11 mouse cellular contexts compared by ENCODE assay signal in genomic region chr15:101039651-101040050, GRCm38 (mm10). TPM values are rescaled to one million over a fixed set of nuclear protein-coding genes. Genes with fewer than 3 reads are reported as not detected.
DNase-seq lines count a peak whose midpoint lies in the region; ATAC-seq and TF ChIP-seq lines count a peak whose summit lies in the region.
"Had no signal": no experiment of that assay in that cellular context is flagged by ENCODE, and none has a peak within 500 bp of the region (broad histone marks: within the 10 kb centered on the region; RNA-seq: fewer than 3 reads in every experiment).

No protein-coding gene starts in this region.

- no peak overlapping the region for H3K27ac ChIP-seq in forebrain, embryonic 10.5 days
- H3K27ac ChIP-seq in forebrain, embryonic 16.5 days (ENCODE audit: low read length): no peak overlapping the region
- no peak overlapping the region for H3K27ac ChIP-seq in liver, embryonic 14.5 days
- no peak overlapping the region for H3K27ac ChIP-seq in forebrain, embryonic 14.5 days (ENCODE audit: low read depth, low read length)

- DNase-seq in forebrain, embryonic 10.5 days (ENCODE audit: extremely low spot score, low spot score): no peak
- DNase-seq in liver, embryonic 14.5 days (ENCODE audit: low read depth in 3 of 3, low spot score in 3 of 3): no peak
- DNase-seq in liver (no peak), ZHBTc4 (ENCODE audit: low read depth, low spot score) (peak; percentile 83)
- DNase-seq in neural tube, embryonic 10.5 days (ENCODE audit: extremely low spot score, low spot score): no peak
- DNase-seq in forebrain, embryonic 14.5 days (ENCODE audit: low spot score): no peak

- H3K36me3 ChIP-seq in forebrain, embryonic 10.5 days (replicated peaks): peaks cover 26% of the 10 kb centered on the region
- H3K36me3 ChIP-seq in forebrain, embryonic 16.5 days (ENCODE audit: control insufficient read depth, insufficient read depth): peaks cover 12% of the 10 kb centered on the region; the same call in 1 of the 2 replicates
- H3K36me3 ChIP-seq in liver, embryonic 14.5 days (replicated peaks; ENCODE audit: control insufficient read depth, insufficient read depth, low read depth): no peaks in the 10 kb centered on the region
- H3K36me3 ChIP-seq in forebrain, embryonic 14.5 days (ENCODE audit: control insufficient read depth, insufficient read depth, low read length): peaks cover 29% of the 10 kb centered on the region

- H3K27me3 ChIP-seq in forebrain, embryonic 10.5 days (ENCODE audit: poor library complexity, severe bottlenecking): peaks cover 66% of the 10 kb centered on the region
- H3K27me3 ChIP-seq in forebrain, embryonic 16.5 days (replicated peaks; ENCODE audit: control insufficient read depth, insufficient read depth, low read length): peaks cover 7% of the 10 kb centered on the region
- H3K27me3 ChIP-seq in liver, embryonic 14.5 days (ENCODE audit: control insufficient read depth, insufficient read depth, low read length): peaks cover 29% of the 10 kb centered on the region
- peaks cover 9% of the 10 kb centered on the region for H3K27me3 ChIP-seq in forebrain, embryonic 14.5 days (replicated peaks; ENCODE audit: control insufficient read depth, insufficient read depth, low read length)

- no peaks in the 10 kb centered on the region for H3K9me3 ChIP-seq in forebrain, embryonic 10.5 days
- no peaks in the 10 kb centered on the region for H3K9me3 ChIP-seq in forebrain, embryonic 16.5 days (ENCODE audit: control insufficient read depth, low read length)
- no peaks in the 10 kb centered on the region for H3K9me3 ChIP-seq in liver, embryonic 14.5 days (ENCODE audit: control insufficient read depth, low read length)
- H3K9me3 ChIP-seq in forebrain, embryonic 14.5 days (replicated peaks; ENCODE audit: control insufficient read depth, low read length): no peaks in the 10 kb centered on the region

- no peak overlapping the region for H3K9ac ChIP-seq in forebrain, embryonic 16.5 days (replicated peaks; ENCODE audit: low read depth, low read length)
- H3K9ac ChIP-seq in liver, embryonic 14.5 days (replicated peaks): no peak overlapping the region
- no peak overlapping the region for H3K9ac ChIP-seq in forebrain, embryonic 14.5 days (ENCODE audit: low read length)

- peak; percentile 50 for TF ChIP-seq CTCF in liver, embryonic 14.5 days (IDR thresholded peaks at IDR 0.05; ENCODE audit: low read depth)

- H3K4me3 ChIP-seq in forebrain, embryonic 10.5 days: peak overlapping the region; percentile 14; the same call in 1 of the 2 replicates
- H3K4me3 ChIP-seq in forebrain, embryonic 16.5 days (replicated peaks; ENCODE audit: low read length): no peak overlapping the region
- H3K4me3 ChIP-seq in liver, embryonic 14.5 days (ENCODE audit: insufficient read depth in 1 of 2, low read depth in 2 of 2, low read length in 2 of 2): no peak overlapping the region
- no peak overlapping the region for H3K4me3 ChIP-seq in forebrain, embryonic 14.5 days (ENCODE audit: low read depth, low read length)
- H3K4me3 ChIP-seq: myocyte had no signal

- TF ChIP-seq EP300 in liver, embryonic 14.5 days (IDR thresholded peaks at IDR 0.05; ENCODE audit: low read depth): no peak

- H3K4me1 ChIP-seq in forebrain, embryonic 10.5 days: peaks cover 10% of the 10 kb centered on the region; the same call in 1 of the 2 replicates
- no peaks in the 10 kb centered on the region for H3K4me1 ChIP-seq in forebrain, embryonic 16.5 days (replicated peaks; ENCODE audit: control insufficient read depth, insufficient read depth, low read length)
- no peaks in the 10 kb centered on the region for H3K4me1 ChIP-seq in liver, embryonic 14.5 days (replicated peaks; ENCODE audit: control insufficient read depth in 2 of 2, insufficient read depth in 2 of 2, low read length in 1 of 2)
- no peaks in the 10 kb centered on the region for H3K4me1 ChIP-seq in forebrain, embryonic 14.5 days (ENCODE audit: control insufficient read depth, insufficient read depth, low read length)

- ATAC-seq in forebrain, embryonic 16.5 days: no peak
- ATAC-seq in liver, embryonic 14.5 days (ENCODE audit: insufficient read depth): no peak
- ATAC-seq in megakaryocyte progenitor cell, adult 5-6 weeks (replicated peaks; ENCODE audit: poor library complexity): peak; percentile 50
- ATAC-seq in forebrain, embryonic 14.5 days: no peak

- no peak overlapping the region for H3K4me2 ChIP-seq in forebrain, embryonic 16.5 days (ENCODE audit: low read length)
- no peak overlapping the region for H3K4me2 ChIP-seq in liver, embryonic 14.5 days (ENCODE audit: low read depth)
- H3K4me2 ChIP-seq in forebrain, embryonic 14.5 days (ENCODE audit: low read length): no peak overlapping the region

- 52% methylated on average over 17 of the region's 17 CpGs for WGBS in forebrain, embryonic 10.5 days
- 62% methylated on average over 17 of the region's 17 CpGs for WGBS in forebrain, embryonic 16.5 days
- WGBS in liver, embryonic 14.5 days (ENCODE audit: insufficient replicate concordance): 39% methylated on average over 17 of the region's 17 CpGs
- 60% methylated on average over 17 of the region's 17 CpGs for WGBS in forebrain, embryonic 14.5 days

RNA-seq across cellular contexts. Expression of gene Gm47841, which starts 7.5 kb away (rescaled TPM):
- polyA plus RNA-seq in forebrain, embryonic 10.5 days (2016; fragmentation: Nextera tagmentation; extraction: Ambion mirVana): not detected in 2 replicates
- polyA plus RNA-seq in forebrain, embryonic 16.5 days (2015; fragmentation: Nextera tagmentation; extraction: Ambion mirVana): not detected in 2 replicates
- polyA plus RNA-seq in liver, embryonic 14.5 days (2012; rRNA removed): not detected in 2 replicates
- not detected in 2 replicates for polyA plus RNA-seq in liver, embryonic 14.5 days (2014; fragmentation: Nextera tagmentation; extraction: Ambion mirVana)
- not detected in 2 replicates for total RNA-seq in megakaryocyte progenitor cell, adult 5-6 weeks (2015)
- total RNA-seq in megakaryocyte progenitor cell, adult 5-6 weeks (2017): not detected in 2 replicates
- polyA plus RNA-seq in forebrain, embryonic 14.5 days (2014; fragmentation: Nextera tagmentation; extraction: Ambion mirVana): not detected in 2 replicates
- polyA plus RNA-seq: hindbrain, embryonic 11.5 days; myocyte; stomach, embryonic 14.5 days had no signal

RNA-seq across cellular contexts. Expression of gene Fignl2, which starts 38.7 kb away (rescaled TPM):
- polyA plus RNA-seq in forebrain, embryonic 10.5 days (2016; fragmentation: Nextera tagmentation; extraction: Ambion mirVana): 0.80 and 0.82 TPM in 2 replicates
- polyA plus RNA-seq in forebrain, embryonic 16.5 days (2015; fragmentation: Nextera tagmentation; extraction: Ambion mirVana): 0.05 TPM in 1 of 2 replicates, not detected in the other
- polyA plus RNA-seq in liver, embryonic 14.5 days (2012; rRNA removed): 1.0 and 1.2 TPM in 2 replicates
- 0.14 and 0.28 TPM in 2 replicates for polyA plus RNA-seq in liver, embryonic 14.5 days (2014; fragmentation: Nextera tagmentation; extraction: Ambion mirVana)
- not detected in 2 replicates for total RNA-seq in megakaryocyte progenitor cell, adult 5-6 weeks (2015)
- total RNA-seq in megakaryocyte progenitor cell, adult 5-6 weeks (2017): under 0.01 TPM in 1 of 2 replicates, not detected in the other
- 0.09 TPM in 1 of 2 replicates, not detected in the other for polyA plus RNA-seq in forebrain, embryonic 14.5 days (2014; fragmentation: Nextera tagmentation; extraction: Ambion mirVana)
